Mouse (Mus musculus) kidney, postnatal 0 days (tissue): Measurements from ENCODE around the gene Rnf31. TPM values are rescaled to one million over a fixed set of nuclear protein-coding genes. Genes with fewer than 3 reads are reported as not detected.

Source experiments
- ATAC-seq: fragments of 200-750 bp; cut with Nextera tagmentation; replicated peaks from 2 replicates; pipeline ENCODE4 v1.8.0; 2017; ENCODE audit warnings: low read depth, moderate number of reproducible peaks, moderate TSS enrichment, moderate library complexity; ENCODE audit not compliant: low FRiP score
- DNase-seq: peaks from one replicate; pipeline ENCODE4 v3.0.0-alpha.2; 2016; ENCODE audit warnings: low spot score
- H3K27ac ChIP-seq: fragments of 300-500 bp; sonication (generic); 2 replicates; pipeline ENCODE4 v1.5.1; 2014; ENCODE audit warnings: mild to moderate bottlenecking
- H3K27me3 ChIP-seq: fragments of 300-500 bp; sonication (generic); 2 replicates; pipeline ENCODE4 v1.6.1; 2014; ENCODE audit warnings: low read length, mixed read lengths; ENCODE audit not compliant: insufficient read depth
- H3K36me3 ChIP-seq: fragments of 300-500 bp; sonication (generic); 2 replicates; pipeline ENCODE4 v1.6.1; 2014; ENCODE audit warnings: low read length, mixed read lengths; ENCODE audit not compliant: insufficient read depth
- H3K4me1 ChIP-seq: fragments of 300-500 bp; sonication (generic); replicated peaks from 2 replicates; pipeline ENCODE4 v1.6.1; 2014; ENCODE audit warnings: antibody characterized with exemption, low read length, mixed read lengths; ENCODE audit not compliant: insufficient read depth
- H3K4me2 ChIP-seq: fragments of 300-500 bp; sonication (generic); 2 replicates; pipeline ENCODE4 v1.6.1; 2014; ENCODE audit warnings: mild to moderate bottlenecking, low read length, moderate library complexity, mixed read lengths
- H3K4me3 ChIP-seq: fragments of 300-500 bp; sonication (generic); replicated peaks from 2 replicates; pipeline ENCODE4 v1.5.1; 2014; ENCODE audit warnings: low read depth, low read length
- H3K9ac ChIP-seq: fragments of 300-500 bp; sonication (generic); 2 replicates; pipeline ENCODE4 v1.6.1; 2014; ENCODE audit warnings: low read depth, low read length
- H3K9me3 ChIP-seq: fragments of 300-500 bp; sonication (generic); replicated peaks from 2 replicates; pipeline ENCODE4 v1.6.1; 2016; ENCODE audit warnings: low read length, inconsistent platforms, mixed read lengths
- CTCF ChIP-seq: IDR thresholded peaks from 2 replicates; pipeline ENCODE4 v1.5.1; 2016; ENCODE audit warnings: antibody characterized with exemption, low read depth, mild to moderate bottlenecking, moderate library complexity
- WGBS: fragments of 180-500 bp; shearing (Covaris S2); extraction: QIAGEN DNeasy Blood & Tissue Kit; methylation state at CpG from one replicate; pipeline ENCODE4 v1.1.7; 2014; 5-methylcytosine and 5-hydroxymethylcytosine counted together
- polyA plus RNA-seq: library from polyadenylated mRNA; unstranded; fragments of >200 nt; fragmentation: Nextera tagmentation; extraction: Ambion mirVana; gene quantifications from 2 replicates; pipeline ENCODE4 v1.2.1, GENCODE M21; 2015

Rnf31 gene
- 17.9 TPM in 2 replicates for polyA plus RNA-seq

DNA sequence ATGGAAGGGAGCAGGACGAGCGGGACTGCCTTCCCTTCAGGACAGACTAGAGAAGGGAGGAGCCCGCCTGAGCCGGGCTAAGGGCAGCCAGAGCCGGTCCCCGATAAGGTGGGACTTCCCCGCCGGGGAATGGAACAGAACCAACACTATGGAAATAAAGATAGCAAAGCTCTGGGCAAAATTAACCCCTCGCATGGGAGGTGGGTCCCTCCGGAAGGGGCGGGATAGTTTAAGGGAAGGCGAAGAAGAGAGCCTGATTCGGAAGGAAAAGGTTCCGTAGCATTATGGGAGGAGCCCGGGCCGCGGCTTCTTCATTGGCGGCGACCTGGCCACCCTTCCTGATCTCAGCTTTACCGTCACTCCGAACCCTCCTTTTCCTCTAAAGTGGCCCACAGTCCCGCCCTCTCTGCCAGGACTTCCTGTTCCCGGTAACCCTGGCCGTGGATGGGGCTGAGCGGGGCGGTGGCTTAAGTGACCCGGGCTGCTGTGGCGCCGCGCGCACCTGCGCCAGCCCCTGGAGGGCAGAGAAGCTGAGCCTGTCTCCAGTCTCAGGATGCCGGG, at the start of gene Rnf31:
Gene Rnf31, plus strand, starts transcription at position 378 of the 561 bp plus-strand sequence.
- ATAC-seq (peak; percentile 91), DNase-seq (peak; percentile 99)
- Histone ChIP-seq H3K27ac (peak within 1 kb of the TSS; percentile 99), H3K9me3 (no peaks in the 10 kb centered on the region), H3K27me3 (no peaks in the 10 kb centered on the region), H3K4me2 (peak within 1 kb of the TSS; percentile 96), H3K4me3 (peak within 1 kb of the TSS; percentile 94), H3K36me3 (peaks cover 28% of the 10 kb centered on the region), H3K9ac (peak within 1 kb of the TSS; percentile 92), H3K4me1 (peaks cover 15% of the 10 kb centered on the region; the same call in 1 of the 2 replicates)
- WGBS, result under 1% methylated on average over 33 of the region's 33 CpGs
- no peak for TF ChIP-seq CTCF

DNA sequence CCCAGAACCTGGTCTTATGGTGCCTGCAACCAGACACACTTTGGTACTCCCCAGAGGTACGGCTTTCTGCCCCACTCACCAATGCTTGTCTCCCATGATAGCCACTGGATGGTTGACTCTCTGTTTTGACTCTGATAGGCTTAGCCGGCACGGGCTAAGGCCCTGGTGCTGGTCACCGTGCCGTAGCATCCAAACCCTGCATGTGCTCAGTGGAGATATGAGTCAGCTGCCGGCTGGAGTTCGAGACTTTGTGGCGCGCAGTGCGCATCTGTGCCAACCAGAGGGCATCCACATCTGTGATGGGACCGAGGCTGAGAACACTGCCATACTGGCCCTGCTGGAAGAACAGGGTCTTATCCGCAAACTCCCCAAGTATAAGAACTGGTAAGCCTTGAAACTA, 49.2 kb upstream of the Rnf31 start:
- no peaks in the 10 kb centered on the region for H3K27me3 ChIP-seq
- ATAC-seq (no peak), DNase-seq (no peak)
- no peak overlapping the region for H3K4me2 ChIP-seq
- no peak overlapping the region for H3K27ac ChIP-seq
- no peak overlapping the region for H3K4me3 ChIP-seq
- H3K9ac ChIP-seq, result no peak overlapping the region
- H3K4me1 ChIP-seq, result peaks cover 11% of the 10 kb centered on the region
- no peak for TF ChIP-seq CTCF
- no peaks in the 10 kb centered on the region for H3K9me3 ChIP-seq
- 97% methylated on average over 12 of the region's 12 CpGs for WGBS
- H3K36me3 ChIP-seq, result peaks cover 35% of the 10 kb centered on the region

GRCm38 (mm10) chr14:55544334-55544733, 47.2 kb upstream of the Rnf31 start:
- no peak overlapping the region for H3K4me3 ChIP-seq
- H3K27me3 ChIP-seq, result no peaks in the 10 kb centered on the region
- peaks cover 11% of the 10 kb centered on the region for H3K4me1 ChIP-seq
- ATAC-seq, result no peak
- H3K4me2 ChIP-seq, result no peak overlapping the region
- H3K27ac ChIP-seq, result no peak overlapping the region
- no peak for TF ChIP-seq CTCF
- no peaks in the 10 kb centered on the region for H3K9me3 ChIP-seq
- no peak overlapping the region for H3K9ac ChIP-seq
- 77% methylated on average over 9 of the region's 9 CpGs for WGBS
- DNase-seq, result no peak
- H3K36me3 ChIP-seq, result peaks cover 55% of the 10 kb centered on the region

DNA sequence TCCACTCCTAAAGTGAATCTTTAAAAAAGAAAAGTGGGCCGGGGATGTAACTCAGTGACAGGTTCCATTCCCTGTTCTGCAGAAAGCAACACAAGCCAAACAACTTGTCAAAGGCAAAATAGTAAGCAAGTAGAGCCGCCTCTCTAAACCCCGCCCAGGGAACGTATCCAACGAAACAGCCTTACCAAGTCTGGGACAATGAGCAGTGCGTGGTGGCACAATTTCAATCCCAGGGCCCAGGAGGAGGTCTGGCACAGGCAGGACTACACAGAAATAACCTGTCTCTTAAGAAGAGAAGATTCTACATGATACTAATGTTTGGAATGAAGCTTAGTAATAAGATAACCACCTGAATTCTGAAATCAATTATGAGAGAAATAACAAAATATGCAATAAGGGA, 41.3 kb upstream of the Rnf31 start:
- Histone ChIP-seq H3K4me3 (no peak overlapping the region), H3K9me3 (no peaks in the 10 kb centered on the region), H3K36me3 (peaks cover 36% of the 10 kb centered on the region), H3K4me1 (no peaks in the 10 kb centered on the region), H3K4me2 (no peak overlapping the region), H3K27me3 (no peaks in the 10 kb centered on the region), H3K27ac (no peak overlapping the region), H3K9ac (no peak overlapping the region)
- DNase-seq, result no peak
- 87% methylated on average over 6 of the region's 6 CpGs for WGBS
- no peak for TF ChIP-seq CTCF
- ATAC-seq, result no peak

- Histone ChIP-seq H3K36me3 (peaks cover 25% of the 10 kb centered on the region), H3K9me3 (no peaks in the 10 kb centered on the region), H3K9ac (no peak overlapping the region), H3K27ac (no peak overlapping the region), H3K27me3 (no peaks in the 10 kb centered on the region), H3K4me2 (no peak overlapping the region), H3K4me1 (no peaks in the 10 kb centered on the region), H3K4me3 (no peak overlapping the region)
- no peak for TF ChIP-seq CTCF
- no peak for ATAC-seq
- WGBS, result 67% methylated on average over 5 of the region's 5 CpGs
- DNase-seq, result no peak
Observed at GRCm38 (mm10) chr14:55551347-55551746, 40.2 kb upstream of the Rnf31 start.

DNA sequence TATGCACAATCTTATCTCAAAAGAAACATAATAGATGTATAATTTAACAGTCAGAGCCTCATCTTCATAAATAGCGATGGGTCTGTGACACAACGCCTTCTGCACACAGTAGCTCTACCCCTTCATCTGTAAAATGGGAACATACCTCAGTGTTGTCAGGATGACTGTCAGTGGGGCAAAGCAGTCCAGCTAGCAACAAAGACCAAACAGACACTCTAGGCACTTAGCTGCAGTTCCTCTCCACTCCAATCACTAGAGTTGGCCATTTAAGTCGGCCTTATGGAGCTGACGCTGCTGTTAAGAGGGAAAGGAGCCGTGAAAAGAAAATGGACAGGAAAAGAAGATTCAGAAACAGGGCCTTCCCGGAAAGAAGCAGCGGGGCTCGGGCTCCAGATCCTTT, 39.7 kb upstream of the Rnf31 start:
- H3K4me1 ChIP-seq, result no peaks in the 10 kb centered on the region
- DNase-seq (no peak), ATAC-seq (no peak)
- H3K4me3 ChIP-seq, result no peak overlapping the region
- no peak overlapping the region for H3K27ac ChIP-seq
- no peaks in the 10 kb centered on the region for H3K9me3 ChIP-seq
- 92% methylated on average over 8 of the region's 8 CpGs for WGBS
- no peak overlapping the region for H3K4me2 ChIP-seq
- no peaks in the 10 kb centered on the region for H3K27me3 ChIP-seq
- peaks cover 25% of the 10 kb centered on the region for H3K36me3 ChIP-seq
- no peak overlapping the region for H3K9ac ChIP-seq
- TF ChIP-seq CTCF, result no peak

GRCm38 (mm10) chr14:55554635-55555034, 36.9 kb upstream of the Rnf31 start:
- DNase-seq, result no peak
- Histone ChIP-seq H3K4me3 (no peak overlapping the region), H3K4me1 (no peaks in the 10 kb centered on the region), H3K4me2 (no peak overlapping the region), H3K27ac (no peak overlapping the region), H3K9me3 (no peaks in the 10 kb centered on the region), H3K9ac (no peak overlapping the region), H3K27me3 (no peaks in the 10 kb centered on the region), H3K36me3 (no peaks in the 10 kb centered on the region)
- no peak for TF ChIP-seq CTCF
- ATAC-seq, result no peak
